Mouse (Mus musculus) MEL (cell line): ENCODE data around the gene Cd1d1.

Experiments used
- CTCF ChIP-seq, 3 experiments: IDR thresholded peaks in 2 of 3; conservative IDR thresholded peaks in 1 of 3; 2 replicates each; pipeline ENCODE4 v1.5.1; 2011 to 2012; ENCODE audit warnings: low read length in 3 of 3, low read depth in 2 of 3, mild to moderate bottlenecking in 2 of 3, improper control_type of control experiment in 1 of 3, inconsistent platforms in 1 of 3, mixed read lengths in 1 of 3, moderate library complexity in 1 of 3; ENCODE audit not compliant: control insufficient read depth in 1 of 3, insufficient read depth in 1 of 3, poor library complexity in 1 of 3, severe bottlenecking in 1 of 3
- GATA1 ChIP-seq: IDR thresholded peaks from 2 replicates; pipeline ENCODE4 v1.6.1; 2011; ENCODE audit warnings: low read depth, low read length, improper control_type of control experiment
- MXI1 ChIP-seq: IDR thresholded peaks from 2 replicates; pipeline ENCODE4 v1.6.1; 2011; ENCODE audit warnings: mild to moderate bottlenecking, low read depth, low read length, improper control_type of control experiment
- MYC ChIP-seq: IDR thresholded peaks from 2 replicates; pipeline ENCODE4 v1.6.1; 2011; ENCODE audit warnings: low read depth, mild to moderate bottlenecking, low read length, improper control_type of control experiment, moderate library complexity
- POLR2A ChIP-seq, 2 experiments: IDR thresholded peaks; 2 replicates each; pipeline ENCODE4 v1.6.1; 2011 to 2012; ENCODE audit warnings: low read length in 2 of 2, mild to moderate bottlenecking in 2 of 2, control low read depth in 1 of 2, improper control_type of control experiment in 1 of 2, low read depth in 1 of 2, moderate library complexity in 1 of 2; ENCODE audit not compliant: control insufficient read depth in 1 of 2, insufficient read depth in 1 of 2, poor library complexity in 1 of 2
- SIN3A ChIP-seq: IDR thresholded peaks from 2 replicates; pipeline ENCODE4 v1.6.1; 2012; ENCODE audit warnings: low read length, improper control_type of control experiment, inconsistent platforms
- USF1 ChIP-seq: IDR thresholded peaks from 2 replicates; pipeline ENCODE4 v1.6.1; 2014; ENCODE audit warnings: low read depth, mild to moderate bottlenecking, inconsistent platforms, low read length, improper control_type of control experiment, moderate library complexity

DNA sequence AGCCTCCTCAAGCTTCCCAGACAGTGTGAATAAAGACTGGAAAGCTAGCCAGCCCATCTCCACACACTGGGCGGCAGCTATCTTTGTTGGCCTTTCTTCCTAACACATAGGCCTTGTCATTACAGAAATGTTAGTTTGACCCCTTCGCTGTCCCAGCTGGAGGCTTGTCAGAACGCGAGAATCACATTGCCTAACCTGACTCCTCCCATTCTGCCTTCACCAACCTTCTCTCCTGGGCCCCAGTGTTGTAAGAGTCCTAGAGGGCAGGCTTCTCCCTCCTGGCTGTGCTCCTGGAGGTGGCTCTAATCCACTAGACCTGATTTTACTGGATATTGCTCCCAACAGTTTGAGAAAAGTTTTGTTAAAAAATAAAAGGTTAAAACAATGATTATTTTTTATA lies 1.4 kb upstream of the Cd1d1 start:
- TF ChIP-seq CTCF (IDR thresholded peaks at IDR 0.05 in 2 of 3, conservative IDR thresholded peaks at IDR 0.05 in 1 of 3; ENCODE audit: control insufficient read depth in 1 of 3, insufficient read depth in 1 of 3, low read depth in 2 of 3, low read length in 3 of 3, poor library complexity in 1 of 3, severe bottlenecking in 1 of 3) (no peak), SIN3A (no peak), POLR2A (IDR thresholded peaks at IDR 0.05; ENCODE audit: control insufficient read depth in 1 of 2, insufficient read depth in 1 of 2, low read depth in 1 of 2, low read length in 2 of 2, poor library complexity in 1 of 2) (no peak), GATA1 (no peak), USF1 (no peak), MYC (no peak), MXI1 (no peak)
